Mouse (Mus musculus): Measurements from ENCODE around the gene Pigc.

Pigc gene

DNA sequence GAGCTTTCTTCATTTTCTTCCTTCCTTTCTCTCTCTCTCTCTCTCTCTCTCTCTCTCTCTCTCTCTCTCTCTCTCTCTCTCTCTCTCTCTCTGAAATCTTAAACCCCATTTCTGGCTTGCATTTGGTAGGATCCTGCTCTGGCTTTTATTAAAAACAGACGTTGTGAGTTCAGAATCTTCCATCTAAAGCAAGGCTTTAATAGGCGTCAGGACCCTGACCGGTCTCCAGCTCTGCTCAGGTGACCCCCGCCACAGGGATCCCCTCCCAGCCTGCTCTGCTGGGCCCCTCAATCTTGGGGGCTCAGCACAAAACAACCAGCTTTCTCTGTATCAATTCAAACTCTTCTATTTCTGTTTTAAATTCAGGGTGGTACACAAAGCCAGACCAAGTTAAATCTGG lies 39.2 kb downstream of the Pigc start:
- DNase-seq (ENCODE audit: low spot score in 2 of 2): no peak

DNA sequence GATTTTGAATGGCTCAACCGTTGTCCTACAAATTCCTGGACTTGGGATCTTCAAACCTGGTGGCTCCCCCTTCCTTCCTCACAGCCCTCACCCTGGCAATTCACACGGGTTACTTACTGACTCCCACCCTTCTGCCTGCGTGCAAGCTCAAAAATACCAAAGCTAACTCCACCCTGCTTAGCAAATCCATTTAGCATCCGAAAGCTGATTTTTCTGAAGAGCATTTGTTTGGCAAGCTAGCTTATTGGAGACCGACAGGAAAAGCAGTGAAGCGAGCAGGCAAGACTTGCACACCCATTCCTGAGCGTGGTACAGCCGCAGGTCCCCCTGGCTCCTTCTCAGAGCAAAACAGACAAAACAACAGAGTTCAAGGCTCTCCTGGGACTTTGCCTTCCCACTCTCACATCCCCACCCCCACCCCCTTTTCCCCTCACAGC lies 39.7 kb downstream of the Pigc start:
- no peak for DNase-seq (ENCODE audit: low spot score in 2 of 2)

GRCm38 (mm10) chr1:162009086-162009485 lies 40.1 kb downstream of the Pigc start:
- DNase-seq (ENCODE audit: low spot score in 2 of 2): no peak

GRCm38 (mm10) chr1:162011523-162012245 lies 42.7 kb downstream of the Pigc start:
- DNase-seq (ENCODE audit: low spot score in 2 of 2): no peak

DNA sequence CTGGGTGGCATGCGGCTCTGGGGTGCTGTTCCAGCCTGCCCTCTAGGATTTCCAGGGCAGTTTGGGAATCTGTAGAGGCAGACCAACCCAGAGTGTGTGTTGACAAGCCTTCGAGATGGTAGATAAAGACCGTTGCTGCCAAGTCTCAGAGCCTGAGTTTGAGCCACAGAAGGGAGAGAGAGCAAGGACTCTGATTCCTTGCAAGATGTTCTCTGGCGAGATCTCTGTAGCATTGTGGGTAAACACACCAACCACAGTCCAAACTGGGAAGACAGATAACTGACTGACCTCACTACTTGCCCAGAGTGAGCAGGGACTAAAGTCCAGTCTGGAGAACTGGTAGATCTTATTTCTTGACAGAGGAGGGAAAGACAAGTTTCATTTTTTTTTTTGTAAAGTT lies 44.6 kb downstream of the Pigc start:
- DNase-seq (ENCODE audit: low spot score in 2 of 2): no peak

DNA sequence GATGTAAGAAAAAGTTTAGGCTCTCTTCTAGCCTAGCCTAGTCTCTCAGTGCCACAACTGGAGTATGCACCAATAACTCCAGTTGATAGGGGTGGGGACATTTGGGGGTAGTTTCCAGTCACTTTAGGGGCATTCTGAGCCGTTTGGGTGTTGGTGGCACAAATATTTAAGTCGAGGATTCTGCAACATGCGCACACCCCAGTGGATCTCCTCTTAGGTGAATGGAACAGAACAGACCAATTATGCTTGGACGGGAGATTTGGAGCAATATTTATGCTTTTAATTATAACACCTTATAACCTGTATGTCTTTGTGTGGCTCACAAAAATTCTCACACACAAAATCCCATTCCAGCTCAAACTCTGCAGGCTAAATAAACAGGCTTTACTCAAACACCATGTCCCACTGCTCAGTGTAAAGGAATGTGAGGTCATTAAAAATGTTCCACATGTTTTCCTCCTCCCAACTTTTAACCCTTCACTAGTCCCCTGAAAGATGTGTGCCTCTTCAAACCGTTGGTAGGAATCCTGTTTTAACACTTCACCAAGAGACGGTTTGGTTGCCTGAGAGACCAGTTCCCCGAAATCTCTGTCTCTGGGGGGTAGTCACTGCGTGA lies 46.4 kb downstream of the Pigc start:
- DNase-seq (ENCODE audit: low spot score in 2 of 2): no peak

GRCm38 (mm10) chr1:162016982-162017381 lies 48.0 kb downstream of the Pigc start:
- no peak for DNase-seq (ENCODE audit: low spot score in 2 of 2)

GRCm38 (mm10) chr1:162017975-162018600 lies 49.1 kb downstream of the Pigc start:
- no peak for DNase-seq (ENCODE audit: low spot score in 2 of 2)

GRCm38 (mm10) chr1:162018601-162018977 lies 49.6 kb downstream of the Pigc start:
- DNase-seq (ENCODE audit: low spot score in 2 of 2): no peak

DNA sequence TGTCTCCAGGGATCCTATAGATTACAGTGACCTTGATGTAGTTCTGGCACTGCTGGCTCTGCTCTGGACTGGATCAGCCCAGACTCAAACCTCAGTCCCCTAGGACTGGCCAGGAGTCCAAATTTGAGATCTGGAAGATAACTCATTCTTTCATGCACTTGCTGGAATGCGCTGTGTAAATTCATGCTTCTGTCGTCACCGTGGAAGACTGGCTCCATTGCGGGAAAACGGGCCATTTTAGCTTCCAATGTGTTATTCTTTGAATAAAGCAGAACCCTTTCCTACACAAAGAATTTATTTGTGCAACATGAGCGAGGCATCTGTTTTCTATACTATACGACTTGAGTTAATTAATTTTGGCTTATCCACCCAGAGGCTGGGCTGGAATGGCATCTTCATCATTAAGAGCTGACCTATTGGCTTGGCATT lies 51.3 kb downstream of the Pigc start:
- DNase-seq (ENCODE audit: low spot score in 2 of 2): no peak

DNA sequence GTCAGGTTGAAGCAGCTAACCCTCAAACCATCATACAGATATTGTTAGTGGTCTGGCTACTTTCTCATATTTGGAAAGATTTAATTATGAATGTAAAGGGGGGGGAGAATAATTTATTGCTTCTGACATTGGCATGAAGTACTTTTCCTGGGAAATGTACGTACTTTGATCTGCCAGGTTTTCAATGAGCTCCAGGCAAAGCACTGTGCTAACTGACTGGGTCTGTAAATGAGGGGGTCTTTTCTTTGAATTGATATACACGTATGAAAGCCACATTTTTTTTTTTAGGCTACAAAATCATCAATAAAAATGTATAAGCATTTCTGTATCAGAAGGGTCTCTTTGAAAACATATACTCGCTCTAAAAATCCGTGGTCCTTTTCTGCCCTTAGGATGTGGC lies 51.8 kb downstream of the Pigc start:
- no peak for DNase-seq (ENCODE audit: low spot score in 2 of 2)

All from urinary bladder, postnatal 4 days (tissue).